Mouse (Mus musculus) forebrain, embryonic 14.5 days (tissue): ENCODE results near the gene Gtf3c1. TPM values are rescaled to one million over a fixed set of nuclear protein-coding genes. Genes with fewer than 3 reads are reported as not detected.

ENCODE experiments used
- ATAC-seq: fragments of 200-750 bp; cut with Nextera tagmentation; 2 replicates; pipeline ENCODE4 v1.8.0; 2017; ENCODE audit warnings: mild to moderate bottlenecking, moderate library complexity
- DNase-seq: peaks from one replicate; pipeline ENCODE4 v3.0.0-alpha.2; 2015; ENCODE audit warnings: low spot score
- H3K27ac ChIP-seq: fragments of 300-500 bp; sonication (generic); 2 replicates; pipeline ENCODE4 v1.5.1; 2014; ENCODE audit warnings: low read depth, mild to moderate bottlenecking, control low read depth, low read length, moderate library complexity
- H3K27me3 ChIP-seq: fragments of 300-500 bp; sonication (generic); replicated peaks from 2 replicates; pipeline ENCODE4 v1.6.1; 2014; ENCODE audit warnings: low read length, control low read depth, mixed read lengths; ENCODE audit not compliant: control insufficient read depth, insufficient read depth
- H3K36me3 ChIP-seq: fragments of 300-500 bp; sonication (generic); 2 replicates; pipeline ENCODE4 v1.6.1; 2014; ENCODE audit warnings: low read length, control low read depth; ENCODE audit not compliant: control insufficient read depth, insufficient read depth
- H3K4me1 ChIP-seq: fragments of 300-500 bp; sonication (generic); 2 replicates; pipeline ENCODE4 v1.6.1; 2014; ENCODE audit warnings: antibody characterized with exemption, low read length, control low read depth; ENCODE audit not compliant: control insufficient read depth, insufficient read depth
- H3K4me2 ChIP-seq: fragments of 300-500 bp; sonication (generic); 2 replicates; pipeline ENCODE4 v1.6.1; 2014; ENCODE audit warnings: mild to moderate bottlenecking, control low read depth, low read length
- H3K4me3 ChIP-seq: fragments of 300-500 bp; sonication (generic); 2 replicates; pipeline ENCODE4 v1.5.1; 2014; ENCODE audit warnings: low read depth, low read length, control low read depth
- H3K9ac ChIP-seq: fragments of 300-500 bp; sonication (generic); 2 replicates; pipeline ENCODE4 v1.6.1; 2014; ENCODE audit warnings: mild to moderate bottlenecking, low read length, control low read depth, moderate library complexity
- H3K9me3 ChIP-seq: fragments of 300-500 bp; sonication (generic); replicated peaks from 2 replicates; pipeline ENCODE4 v1.6.1; 2016; ENCODE audit warnings: low read length, control low read depth, mixed read lengths; ENCODE audit not compliant: control insufficient read depth
- WGBS: fragments of 180-500 bp; shearing (Covaris S2); extraction: QIAGEN DNeasy Blood & Tissue Kit; methylation state at CpG from one replicate; pipeline ENCODE4 v1.1.7; 2014; 5-methylcytosine and 5-hydroxymethylcytosine counted together
- polyA plus RNA-seq: library from polyadenylated mRNA; unstranded; fragments of >200 nt; fragmentation: Nextera tagmentation; extraction: Ambion mirVana; gene quantifications from 2 replicates; pipeline ENCODE4 v1.2.1, GENCODE M21; 2014

Gtf3c1 gene
- polyA plus RNA-seq, 1 experiment from 2014 or later = 33.5 TPM

DNA sequence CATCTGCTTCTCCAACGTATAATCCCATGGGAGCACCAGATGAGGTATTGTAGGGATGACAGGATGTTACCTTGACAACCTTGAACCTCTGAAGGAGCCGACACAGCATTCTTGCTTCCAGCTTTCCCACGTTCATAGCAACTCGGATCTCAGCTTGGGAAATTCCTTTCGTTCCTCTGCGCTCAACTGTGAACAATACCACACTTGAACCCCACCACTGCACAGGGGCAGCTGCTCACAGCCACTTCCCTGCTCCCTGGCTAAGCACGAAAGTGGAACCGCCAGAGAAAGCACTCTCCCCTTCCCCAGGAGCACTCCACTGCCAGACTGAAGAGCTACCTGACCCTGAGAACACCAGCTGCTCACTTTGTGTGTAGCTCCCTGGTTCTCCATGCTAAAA, 28.8 kb downstream of the Gtf3c1 start:
- peaks cover 94% of the 10 kb centered on the region for H3K36me3 ChIP-seq
- H3K4me1 ChIP-seq = no peaks in the 10 kb centered on the region
- ATAC-seq = no peak
- no peak overlapping the region for H3K4me2 ChIP-seq
- no peak overlapping the region for H3K4me3 ChIP-seq
- H3K9me3 ChIP-seq = no peaks in the 10 kb centered on the region
- H3K27ac ChIP-seq = 0 out of 2 replicates have a peak overlapping the region, but pooled peaks have one; percentile 27
- WGBS = 76% methylated on average over 8 of the region's 8 CpGs
- no peak overlapping the region for H3K9ac ChIP-seq
- no peaks in the 10 kb centered on the region for H3K27me3 ChIP-seq
- peak; percentile 4 for DNase-seq

DNA sequence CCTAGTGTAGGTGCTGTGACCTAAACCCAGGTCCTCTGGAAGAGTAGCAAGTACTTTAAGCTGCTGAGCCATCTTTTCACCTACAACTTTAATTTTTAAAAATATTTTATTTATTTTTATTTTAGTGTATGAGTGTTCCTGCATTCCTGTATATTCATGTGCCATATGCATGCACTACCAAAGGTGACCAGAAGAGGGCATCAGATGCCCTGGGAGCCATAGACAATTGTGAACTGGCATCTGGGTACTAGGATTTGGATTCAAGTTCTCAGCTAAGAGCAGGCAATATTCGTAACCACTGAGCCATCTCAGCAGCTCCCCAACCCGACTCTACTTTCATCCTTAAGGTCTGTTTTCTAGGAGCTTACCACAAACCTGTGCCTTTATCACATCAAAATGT, 32.7 kb downstream of the Gtf3c1 start:
- ATAC-seq (no peak), DNase-seq (peak; percentile 66)
- Histone ChIP-seq H3K9me3 (no peaks in the 10 kb centered on the region), H3K27ac (no peak overlapping the region), H3K4me1 (no peaks in the 10 kb centered on the region), H3K27me3 (no peaks in the 10 kb centered on the region), H3K4me3 (no peak overlapping the region), H3K9ac (no peak overlapping the region), H3K4me2 (no peak overlapping the region), H3K36me3 (peaks cover 100% of the 10 kb centered on the region)
- 92% methylated on average over 2 of the region's 2 CpGs for WGBS

DNA sequence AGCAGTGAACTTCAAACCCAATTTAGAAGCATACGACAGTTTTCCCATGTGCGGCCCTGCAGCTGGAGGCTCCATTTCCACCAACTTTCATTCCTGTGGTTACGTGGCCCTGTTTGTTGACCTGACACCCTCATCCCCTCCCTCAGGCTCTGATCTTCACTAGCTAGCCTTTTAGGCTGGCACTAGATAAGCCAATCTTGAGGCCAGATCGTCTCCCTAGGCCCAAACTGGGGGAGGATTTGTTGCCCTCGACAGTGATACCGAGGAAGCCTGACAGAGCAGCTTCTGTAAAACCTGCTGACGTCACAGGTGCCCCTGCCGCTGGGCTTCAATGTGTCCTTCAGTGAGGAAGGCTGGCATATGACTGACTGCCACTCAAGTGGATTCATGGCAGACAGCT, 36.2 kb downstream of the Gtf3c1 start:
- 96% methylated on average over 8 of the region's 8 CpGs for WGBS
- DNase-seq = no peak

DNA sequence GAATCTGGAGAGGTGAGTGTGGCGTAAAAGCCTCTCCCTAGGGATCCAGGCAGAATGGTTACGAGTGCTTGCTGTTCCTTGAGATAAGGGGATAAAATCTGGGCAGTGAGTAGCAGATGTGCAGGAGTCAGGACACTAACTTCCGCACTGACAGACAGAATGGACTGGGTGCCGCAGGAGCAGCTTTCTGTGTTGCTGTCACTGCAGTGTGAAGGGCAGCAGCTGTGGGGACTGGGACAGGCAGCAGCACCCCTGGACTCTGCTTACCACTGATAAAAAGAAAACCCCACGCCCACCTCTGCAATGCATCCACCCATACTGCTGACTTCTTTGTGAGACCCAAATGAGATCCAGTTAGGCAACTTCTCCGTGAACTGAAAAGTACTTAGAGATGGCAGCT, 36.7 kb downstream of the Gtf3c1 start:
- ATAC-seq (no peak), DNase-seq (no peak)
- Histone ChIP-seq H3K4me2 (no peak overlapping the region), H3K4me3 (no peak overlapping the region), H3K27ac (no peak overlapping the region), H3K9me3 (no peaks in the 10 kb centered on the region), H3K4me1 (no peaks in the 10 kb centered on the region), H3K36me3 (peaks cover 100% of the 10 kb centered on the region), H3K27me3 (no peaks in the 10 kb centered on the region), H3K9ac (no peak overlapping the region)
- 95% methylated on average over 6 of the region's 6 CpGs for WGBS

More for the DNA sequence above, 36.2 kb downstream of the Gtf3c1 start:
- peaks cover 100% of the 10 kb centered on the region for H3K36me3 ChIP-seq
- no peaks in the 10 kb centered on the region for H3K4me1 ChIP-seq
- H3K9ac ChIP-seq = no peak overlapping the region
- H3K27me3 ChIP-seq = no peaks in the 10 kb centered on the region
- H3K9me3 ChIP-seq = no peaks in the 10 kb centered on the region
- H3K4me3 ChIP-seq = no peak overlapping the region
- no peak overlapping the region for H3K27ac ChIP-seq
- no peak overlapping the region for H3K4me2 ChIP-seq
- ATAC-seq = no peak

DNA sequence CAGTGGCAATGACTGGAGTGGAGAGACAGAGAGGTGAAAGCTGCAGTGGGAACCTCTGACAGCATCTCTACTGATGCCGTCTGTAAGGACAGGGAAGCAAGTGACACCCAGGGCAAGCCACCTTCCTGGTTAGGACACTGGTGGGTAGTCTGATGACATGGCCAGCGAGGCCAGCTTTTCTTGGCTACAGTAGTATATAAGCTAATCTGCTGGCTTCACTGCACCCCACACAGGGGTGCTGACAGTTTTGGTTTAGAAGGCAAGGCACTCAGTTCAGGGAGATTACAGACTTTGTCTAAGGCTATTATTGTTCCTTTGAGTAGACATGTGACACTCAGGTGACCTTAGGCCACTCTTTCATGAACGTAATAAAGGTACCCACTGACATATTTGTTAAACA, 43.9 kb downstream of the Gtf3c1 start:
- Histone ChIP-seq H3K9ac (no peak overlapping the region), H3K36me3 (peaks cover 98% of the 10 kb centered on the region), H3K4me3 (no peak overlapping the region), H3K9me3 (no peaks in the 10 kb centered on the region), H3K4me2 (no peak overlapping the region), H3K27me3 (no peaks in the 10 kb centered on the region), H3K27ac (no peak overlapping the region), H3K4me1 (no peaks in the 10 kb centered on the region)
- 85% methylated on average over 3 of the region's 3 CpGs for WGBS
- ATAC-seq (no peak), DNase-seq (no peak)

DNA sequence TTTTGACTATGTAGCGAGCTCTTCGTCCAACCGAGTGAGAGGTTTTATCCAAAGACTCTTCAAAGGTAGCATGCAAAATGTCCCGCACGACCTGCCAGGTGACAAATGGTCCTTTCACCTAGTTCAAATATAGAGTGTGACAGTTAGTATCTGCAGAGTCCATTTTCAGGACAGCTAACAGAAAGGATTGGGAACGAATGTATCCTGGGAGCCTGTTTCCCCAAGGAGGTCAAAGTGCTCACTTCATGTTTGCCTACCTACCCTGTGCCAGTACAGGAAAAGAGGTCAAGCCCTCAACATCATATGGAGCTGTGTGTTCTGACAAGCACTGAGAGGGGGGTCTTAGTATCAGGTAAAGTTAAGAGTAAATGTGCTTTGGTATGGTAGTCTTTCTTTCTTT, 50.1 kb downstream of the Gtf3c1 start:
- no peak overlapping the region for H3K27ac ChIP-seq

GRCm38 (mm10) chr7:125649013-125649412, 58.6 kb downstream of the Gtf3c1 start:
- H3K4me2 ChIP-seq = no peak overlapping the region
- H3K27ac ChIP-seq = no peak overlapping the region
- no peaks in the 10 kb centered on the region for H3K9me3 ChIP-seq
- no peaks in the 10 kb centered on the region for H3K27me3 ChIP-seq
- no peak for DNase-seq
- ATAC-seq = no peak
- no peak overlapping the region for H3K4me3 ChIP-seq
- H3K9ac ChIP-seq = no peak overlapping the region
- H3K36me3 ChIP-seq = peaks cover 99% of the 10 kb centered on the region
- WGBS = 91% methylated on average over 1 of the region's 1 CpGs
- no peaks in the 10 kb centered on the region for H3K4me1 ChIP-seq

More for the DNA sequence above, 50.1 kb downstream of the Gtf3c1 start:
- Histone ChIP-seq H3K36me3 (peaks cover 98% of the 10 kb centered on the region), H3K4me2 (no peak overlapping the region), H3K9me3 (no peaks in the 10 kb centered on the region), H3K4me3 (no peak overlapping the region), H3K27me3 (no peaks in the 10 kb centered on the region), H3K4me1 (no peaks in the 10 kb centered on the region), H3K9ac (no peak overlapping the region)
- DNase-seq (no peak), ATAC-seq (no peak)
- WGBS = 93% methylated on average over 6 of the region's 6 CpGs

- no peak overlapping the region for H3K9ac ChIP-seq
- WGBS = 92% methylated on average over 7 of the region's 7 CpGs
- no peaks in the 10 kb centered on the region for H3K9me3 ChIP-seq
- no peaks in the 10 kb centered on the region for H3K27me3 ChIP-seq
- DNase-seq (peak; percentile 3), ATAC-seq (no peak)
- no peaks in the 10 kb centered on the region for H3K4me1 ChIP-seq
- H3K4me2 ChIP-seq = no peak overlapping the region
- peaks cover 100% of the 10 kb centered on the region for H3K36me3 ChIP-seq
- H3K27ac ChIP-seq = no peak overlapping the region
- no peak overlapping the region for H3K4me3 ChIP-seq
These were observed 62.2 kb downstream of the Gtf3c1 start for GRCm38 (mm10) chr7:125645413-125645812.

GRCm38 (mm10) chr7:125643880-125644279, 63.7 kb downstream of the Gtf3c1 start:
- no peaks in the 10 kb centered on the region for H3K4me1 ChIP-seq
- H3K9me3 ChIP-seq = no peaks in the 10 kb centered on the region
- no peak for ATAC-seq
- WGBS = 89% methylated on average over 6 of the region's 6 CpGs
- DNase-seq = no peak
- H3K4me2 ChIP-seq = no peak overlapping the region
- H3K27ac ChIP-seq = no peak overlapping the region
- peaks cover 94% of the 10 kb centered on the region for H3K36me3 ChIP-seq
- no peaks in the 10 kb centered on the region for H3K27me3 ChIP-seq
- no peak overlapping the region for H3K9ac ChIP-seq
- no peak overlapping the region for H3K4me3 ChIP-seq
